Mouse (Mus musculus): ENCODE data around the gene Sod3.

- TF ChIP-seq ZC3H11A (IDR thresholded peaks at IDR 0.05; ENCODE audit: low read depth, low read length) = no peak
- TF ChIP-seq CTCF (IDR thresholded peaks at IDR 0.05 in 2 of 3, conservative IDR thresholded peaks at IDR 0.05 in 1 of 3; ENCODE audit: control insufficient read depth in 1 of 3, insufficient read depth in 1 of 3, low read depth in 2 of 3, low read length in 3 of 3, poor library complexity in 1 of 3, severe bottlenecking in 1 of 3) = no peak
- no peak for TF ChIP-seq RAD21 (IDR thresholded peaks at IDR 0.05; ENCODE audit: low read depth, low read length)
- no peak for TF ChIP-seq MAZ (IDR thresholded peaks at IDR 0.05; ENCODE audit: low read depth, low read length)
- TF ChIP-seq USF2 (IDR thresholded peaks at IDR 0.05; ENCODE audit: borderline replicate concordance in 1 of 2, insufficient read depth in 1 of 2, low read depth in 1 of 2, low read length in 2 of 2) = no peak
- TF ChIP-seq POLR2A (IDR thresholded peaks at IDR 0.05; ENCODE audit: control insufficient read depth in 1 of 2, insufficient read depth in 1 of 2, low read depth in 1 of 2, low read length in 2 of 2, poor library complexity in 1 of 2) = no peak
- no peak for TF ChIP-seq HCFC1 (IDR thresholded peaks at IDR 0.05; ENCODE audit: low read depth, low read length)
- TF ChIP-seq USF1 (IDR thresholded peaks at IDR 0.05; ENCODE audit: low read depth, low read length) = no peak
Measured at GRCm38 (mm10) chr5:52339134-52339533, 24.5 kb upstream of the Sod3 start.

Measured in MEL (cell line).